Mouse (Mus musculus) retina, embryonic 14.5 days (tissue): ENCODE measurements around the gene Foxm1.

Source experiments
- DNase-seq: peaks from one replicate; pipeline ENCODE4 v3.0.0-alpha.2; 2015; ENCODE audit warnings: low spot score

The Foxm1 gene

DNA sequence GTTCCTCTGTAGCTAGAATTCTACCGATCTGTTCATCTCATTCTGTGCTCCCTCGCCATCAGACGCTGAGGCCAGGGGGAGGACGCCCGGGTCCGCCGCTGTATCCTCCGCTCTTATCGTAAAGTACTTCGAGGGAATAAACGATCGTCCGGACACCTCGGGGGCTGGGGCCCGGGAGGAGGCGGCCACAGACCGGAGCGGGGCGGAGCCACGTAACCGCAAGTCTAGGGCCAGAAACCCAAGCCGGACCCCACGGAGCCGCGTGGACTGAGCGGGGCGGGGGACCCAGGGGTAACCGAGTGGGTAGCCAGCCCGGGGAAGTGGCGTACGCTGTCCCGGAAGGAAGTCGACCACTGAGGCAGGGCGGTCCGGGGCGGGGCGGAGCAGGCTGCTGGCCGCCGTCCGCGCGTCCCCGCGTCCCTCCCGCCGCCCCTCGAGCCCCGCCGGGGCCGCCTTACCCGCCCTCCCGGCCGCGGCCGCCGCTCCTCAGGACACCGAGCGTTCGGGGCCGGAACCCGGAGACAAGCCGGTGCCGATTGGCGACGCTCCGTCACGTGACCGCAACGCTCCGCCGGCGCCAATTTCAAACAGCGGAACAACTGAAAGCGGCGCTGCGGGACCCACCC lies at the start of gene Foxm1, which contains the start of gene Rhno1:
Gene Foxm1 (plus strand): TSS at position 587 of the 626 bp plus-strand sequence.
Gene Rhno1 (minus strand): TSS at position 531 of the 626 bp plus-strand sequence.
- peak; percentile 88 for DNase-seq

DNA sequence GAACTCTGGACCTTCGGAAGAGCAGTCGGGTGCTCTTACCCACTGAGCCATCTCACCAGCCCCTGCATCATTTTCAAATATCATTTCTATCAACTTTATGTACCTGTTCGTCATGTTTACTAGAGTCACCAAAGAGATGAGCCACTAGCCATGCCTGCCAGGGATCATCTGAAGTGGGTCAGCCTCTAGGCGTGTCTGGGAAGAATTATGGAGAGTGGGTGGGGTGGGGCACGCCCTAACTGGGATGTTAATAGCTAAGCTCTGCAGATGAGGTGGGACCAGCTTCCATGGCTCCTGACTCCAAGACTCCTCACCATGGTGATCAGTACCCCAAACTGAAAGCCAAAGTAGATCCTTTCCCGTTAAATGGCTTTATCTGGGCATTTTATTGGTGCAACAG lies 48.0 kb upstream of the Foxm1 start:
- no peak for DNase-seq

DNA sequence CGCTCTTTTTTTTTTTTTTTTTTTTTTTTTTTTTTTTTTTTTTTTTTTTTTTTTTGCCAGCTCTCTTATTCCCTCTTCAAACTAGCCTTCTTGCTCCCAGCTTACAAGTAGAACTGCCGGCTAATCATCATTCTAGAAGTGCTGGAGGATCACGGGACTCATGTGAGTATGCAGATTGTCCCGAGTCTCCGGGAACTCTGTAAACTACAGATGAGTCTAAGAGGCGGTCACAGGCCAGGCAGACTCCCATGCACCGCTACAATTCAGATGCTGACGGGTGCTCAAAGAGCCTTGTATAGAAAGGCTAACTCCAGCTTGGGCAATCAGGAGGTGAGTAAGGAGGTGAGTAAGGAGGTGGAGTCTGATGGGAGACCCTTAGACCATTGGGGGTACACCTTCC lies 47.2 kb upstream of the Foxm1 start:
- no peak for DNase-seq

DNA sequence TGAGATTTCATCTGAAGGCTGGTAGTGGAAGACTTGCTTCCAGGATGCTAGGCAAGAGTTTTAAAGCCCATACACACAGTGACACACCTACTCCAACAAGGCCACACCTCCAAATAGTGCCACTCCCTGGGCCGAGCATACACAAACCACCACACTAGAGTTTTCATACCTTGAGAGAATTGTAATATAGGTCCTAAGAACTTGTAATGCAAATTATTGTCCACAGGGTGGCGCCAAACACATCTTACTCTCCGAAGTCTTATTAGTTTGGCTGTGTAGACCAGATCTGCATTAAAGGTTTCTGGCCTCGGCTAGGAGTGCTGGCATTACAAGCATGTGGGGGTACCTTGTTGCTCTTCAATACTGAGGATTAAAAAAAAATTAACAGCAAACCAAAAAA lies 44.5 kb upstream of the Foxm1 start:
- DNase-seq: peak; percentile 92

DNA sequence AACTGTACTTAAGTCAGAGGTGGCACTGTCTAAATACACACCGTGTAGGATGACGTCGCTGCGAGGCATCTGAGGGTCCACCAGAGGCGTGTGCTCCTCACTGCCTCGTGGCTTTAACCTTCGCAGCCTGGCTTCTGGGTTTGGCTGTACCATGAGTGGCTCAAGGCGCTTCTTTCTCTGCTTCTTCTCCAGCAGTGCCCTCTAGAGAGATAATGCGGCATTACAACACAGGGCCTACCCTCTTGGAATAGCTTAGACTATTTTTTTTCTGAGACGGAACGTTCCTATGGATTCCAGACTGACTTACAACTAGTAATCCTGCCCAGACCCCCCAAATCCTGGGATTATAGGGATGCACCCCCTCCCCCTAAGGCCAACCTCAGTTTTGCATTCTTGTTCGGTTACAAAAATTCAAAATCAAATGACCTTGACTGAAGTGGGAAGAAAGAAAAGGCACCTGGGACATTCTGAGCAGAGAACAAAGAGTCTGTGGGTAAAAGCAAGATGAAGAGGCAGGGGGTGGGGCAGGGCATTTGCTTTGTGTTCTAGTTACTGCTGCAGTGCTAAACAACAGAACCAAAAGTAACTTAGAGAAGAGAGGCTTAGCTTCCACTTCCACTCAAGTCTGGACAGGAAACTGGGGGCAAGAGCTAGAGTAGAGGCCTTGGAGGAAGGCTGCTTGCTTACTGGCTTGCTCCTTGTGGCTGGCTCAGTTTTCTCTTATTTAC lies 28.2 kb upstream of the Foxm1 start:
- DNase-seq: peak; percentile 87

DNA sequence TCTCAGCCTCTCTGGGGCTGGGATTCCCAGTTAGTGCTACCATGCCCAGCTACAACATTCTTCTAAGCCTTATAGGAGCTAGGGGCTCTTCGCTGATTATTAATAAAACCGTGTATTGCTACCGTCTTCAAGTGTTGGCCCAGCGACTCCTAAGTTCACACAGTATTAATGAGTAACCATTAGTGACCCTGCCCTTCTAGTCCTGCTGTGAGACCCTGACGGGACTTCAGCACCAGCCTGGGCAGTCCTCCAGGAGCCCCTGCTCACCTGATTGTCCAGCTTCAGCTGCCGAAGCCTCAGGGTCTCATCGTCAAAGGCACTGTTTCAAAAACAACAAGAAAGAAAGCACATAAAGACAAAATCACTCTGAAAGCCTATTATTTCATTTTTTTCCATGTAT lies 25.3 kb upstream of the Foxm1 start:
- DNase-seq: no peak

DNA sequence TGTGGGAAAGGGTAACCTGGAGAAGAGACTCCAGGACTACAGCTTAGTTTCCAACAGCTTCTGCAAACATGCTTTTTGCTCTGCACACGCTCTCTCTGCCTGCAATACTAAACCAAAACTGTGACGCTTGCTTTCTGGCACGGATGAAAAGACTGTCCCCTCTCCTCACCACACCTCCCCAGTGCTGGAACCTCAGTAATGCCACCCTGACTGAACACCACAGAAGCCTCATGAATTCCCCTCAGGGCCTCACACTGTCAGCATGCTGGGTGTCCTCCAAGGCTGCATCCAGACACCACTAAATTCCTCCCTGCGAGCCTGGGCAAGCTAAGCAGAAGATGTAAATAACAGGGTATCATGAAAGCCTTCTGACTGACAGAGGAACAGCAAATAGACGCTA lies 23.9 kb upstream of the Foxm1 start:
- DNase-seq: no peak

DNA sequence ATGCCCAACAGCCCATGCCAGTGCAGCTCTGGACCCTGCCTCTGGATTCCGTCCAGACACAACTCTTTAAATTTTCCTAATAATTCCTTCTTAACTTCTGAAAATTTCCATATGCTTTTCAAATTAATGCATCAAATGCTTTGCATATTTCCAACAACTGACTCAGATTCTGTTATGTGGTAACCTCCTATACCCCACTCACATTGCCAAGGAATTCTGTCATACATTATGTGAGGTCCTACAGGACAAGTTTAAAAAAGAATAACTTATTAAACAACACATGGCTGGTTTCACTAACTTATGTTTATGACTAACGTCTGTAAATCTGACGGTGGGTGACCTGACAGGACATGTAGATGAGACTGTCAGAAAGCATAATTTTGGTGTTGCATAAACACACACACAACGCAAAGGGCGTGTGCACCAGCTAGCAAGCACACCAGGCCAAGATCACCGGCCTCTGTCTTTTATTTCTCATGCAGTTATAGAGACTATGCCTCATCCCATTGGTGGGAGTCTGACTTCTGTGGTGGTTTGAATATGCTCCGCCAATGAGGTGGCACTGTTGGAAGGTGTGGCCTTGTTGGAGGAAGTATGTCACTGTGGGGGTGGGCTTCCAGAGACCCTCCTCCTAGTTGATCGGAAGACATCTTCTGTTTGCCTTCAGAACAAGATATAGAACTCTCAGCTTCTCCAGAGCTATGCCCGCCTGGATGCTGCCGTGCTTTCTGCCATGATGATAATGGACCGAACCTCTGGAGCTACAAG lies 20.6 kb upstream of the Foxm1 start:
- no peak for DNase-seq

DNA sequence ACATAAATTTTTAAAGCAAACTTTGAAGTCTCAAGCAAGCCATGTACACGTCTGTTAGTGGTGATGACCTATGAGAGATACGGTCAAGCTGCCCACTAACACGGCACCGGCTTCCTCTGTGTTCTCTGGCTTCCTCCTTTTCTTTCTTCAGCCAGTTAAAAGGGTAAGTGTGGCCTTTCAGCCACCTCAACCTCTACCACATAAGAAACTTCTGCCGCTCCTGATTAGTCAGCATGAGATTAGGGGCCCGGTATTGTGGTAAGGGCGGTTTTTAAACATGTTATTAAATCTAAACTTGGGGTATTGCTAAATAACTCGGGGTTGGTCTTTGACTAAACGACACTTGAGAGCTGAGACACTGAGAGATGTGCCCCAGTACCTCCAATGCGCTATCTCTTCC lies 17.1 kb upstream of the Foxm1 start:
- DNase-seq: no peak

DNA sequence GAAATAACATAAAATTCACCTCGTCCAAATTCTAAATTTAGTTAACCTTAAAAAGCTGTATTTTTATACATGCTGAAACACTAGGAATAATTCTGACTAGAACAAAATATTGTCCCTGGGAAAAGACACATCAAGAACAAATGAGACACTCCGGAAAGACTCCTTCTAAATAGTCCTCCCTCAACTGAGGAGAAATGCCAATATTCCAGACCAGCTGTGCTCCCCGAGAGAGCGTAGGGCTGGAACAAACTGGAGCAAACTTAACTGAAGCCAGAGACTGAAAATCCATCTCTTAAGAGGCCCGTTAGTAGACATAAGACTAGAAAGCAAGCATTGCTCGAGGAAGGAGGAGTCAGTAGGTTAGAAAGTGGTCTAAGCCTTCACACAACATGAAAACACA lies 16.0 kb upstream of the Foxm1 start:
- no peak for DNase-seq

DNA sequence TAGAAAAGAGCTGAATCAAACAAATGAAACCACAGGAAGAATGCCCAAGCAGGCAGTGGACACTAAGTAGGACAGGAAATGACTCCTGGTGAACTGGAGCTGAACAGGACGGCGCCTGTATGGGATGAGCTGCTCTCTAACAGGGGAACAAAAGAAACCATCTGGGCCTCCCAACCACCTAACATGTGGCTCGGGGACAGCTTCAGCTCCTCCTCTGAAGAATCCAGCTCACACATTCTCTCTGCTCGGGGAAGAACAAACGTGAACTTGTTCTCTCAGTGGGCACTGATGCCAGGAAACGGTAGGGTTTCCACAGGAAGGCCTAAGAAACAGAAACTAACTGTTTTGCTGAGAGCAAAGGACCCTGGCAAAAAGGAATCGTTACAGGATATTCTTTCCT lies 13.1 kb upstream of the Foxm1 start:
- DNase-seq: peak; percentile 75

DNA sequence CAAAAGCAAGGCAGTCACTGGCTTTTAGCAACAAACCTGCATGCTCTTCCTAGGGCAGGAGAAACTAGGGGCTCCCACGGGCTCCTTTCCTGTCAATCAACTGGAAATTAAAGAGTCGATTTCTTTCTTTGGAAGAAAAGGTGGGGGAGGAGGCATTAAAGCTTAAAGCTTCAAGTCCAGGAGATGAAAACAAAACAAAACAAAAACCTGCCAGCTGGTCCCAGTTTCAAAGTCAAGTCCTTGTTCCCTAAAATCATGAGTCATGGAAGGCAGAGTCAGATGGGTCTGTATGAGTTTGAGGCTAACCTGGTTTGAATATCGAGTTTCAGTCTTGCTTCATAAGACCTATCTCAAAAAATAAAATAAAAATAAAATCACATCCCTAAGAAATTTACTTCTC lies 8.6 kb upstream of the Foxm1 start:
- DNase-seq: no peak

DNA sequence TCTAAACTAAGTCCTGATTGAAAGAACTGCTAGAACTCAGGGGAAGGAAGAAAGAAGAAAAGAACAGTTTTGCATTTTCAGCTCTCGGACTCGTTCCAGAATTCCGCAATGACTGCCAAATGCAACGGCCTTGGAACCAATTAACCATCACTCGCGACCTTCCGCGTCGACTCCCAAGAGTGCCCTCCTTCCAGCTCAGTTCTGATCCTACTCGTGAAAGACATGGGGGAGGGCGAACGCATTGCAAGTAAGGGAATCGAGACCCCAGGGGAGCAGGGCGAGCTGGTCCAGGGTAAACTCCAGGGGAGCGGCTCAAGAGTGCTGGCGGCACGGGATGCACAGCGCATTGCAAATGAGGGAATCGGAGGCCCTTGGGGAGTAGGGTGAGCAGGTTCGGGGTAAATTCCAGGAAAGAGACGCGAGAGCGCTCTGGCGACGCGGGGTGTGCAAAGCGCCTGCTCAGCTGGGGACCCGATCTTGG lies 7.5 kb upstream of the Foxm1 start:
- no peak for DNase-seq

DNA sequence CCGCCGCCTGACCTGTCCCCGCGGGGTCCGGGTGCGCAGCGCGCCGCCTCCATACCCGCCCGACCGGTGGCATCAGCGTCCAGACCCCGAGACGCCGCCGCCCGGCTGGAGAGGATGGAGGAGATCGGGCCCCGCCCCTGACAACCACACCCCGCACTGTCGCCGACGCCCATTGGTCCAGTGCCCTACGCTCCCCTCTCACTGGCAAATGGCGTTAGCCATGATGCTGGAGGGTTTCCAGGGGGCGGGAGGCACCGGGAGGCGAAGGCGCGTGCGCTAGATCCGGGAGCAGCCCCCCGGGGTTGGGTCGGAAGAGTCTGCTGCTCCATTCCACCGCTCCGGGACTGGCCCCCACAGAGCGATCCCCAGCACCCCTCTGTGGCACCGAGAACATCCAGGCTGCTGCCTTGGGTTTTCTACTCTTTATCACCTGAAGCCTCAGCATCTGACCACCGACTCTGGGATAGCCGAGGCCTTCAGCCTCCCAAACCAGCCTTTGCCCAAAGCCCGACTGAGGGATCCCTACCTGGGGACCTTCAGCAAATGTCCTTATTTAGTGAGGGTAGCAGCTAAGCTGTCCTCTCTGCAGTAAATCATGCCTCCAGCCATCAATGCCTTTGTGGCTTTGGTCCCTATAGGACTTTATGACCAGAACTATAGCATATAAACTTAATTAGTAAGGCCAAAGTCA lies 6.9 kb upstream of the Foxm1 start, which contains the start of gene Tulp3:
Gene Tulp3 (minus strand): TSS at position 126 of the 691 bp plus-strand sequence.
- peak; percentile 97 for DNase-seq

DNA sequence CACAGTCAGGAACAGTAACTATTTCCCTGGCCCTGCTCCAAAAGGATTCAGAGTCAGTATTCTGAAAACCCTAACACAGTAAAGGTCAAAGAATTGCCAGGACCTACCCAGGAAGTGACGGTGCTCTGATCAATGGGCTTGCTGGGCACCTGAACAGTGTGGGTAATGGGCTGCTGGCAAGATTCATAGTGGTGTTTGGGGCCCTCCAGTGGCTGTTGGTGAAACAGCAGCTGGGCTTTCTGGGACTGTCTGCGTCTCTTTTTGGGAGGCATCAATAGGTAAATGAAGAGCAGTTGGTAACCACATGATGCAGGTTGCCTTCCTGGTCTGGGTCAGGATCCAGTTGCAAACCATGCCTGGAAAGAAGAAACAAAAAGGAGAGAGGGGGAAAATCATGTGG lies 3.8 kb upstream of the Foxm1 start:
- DNase-seq: peak; percentile 87

DNA sequence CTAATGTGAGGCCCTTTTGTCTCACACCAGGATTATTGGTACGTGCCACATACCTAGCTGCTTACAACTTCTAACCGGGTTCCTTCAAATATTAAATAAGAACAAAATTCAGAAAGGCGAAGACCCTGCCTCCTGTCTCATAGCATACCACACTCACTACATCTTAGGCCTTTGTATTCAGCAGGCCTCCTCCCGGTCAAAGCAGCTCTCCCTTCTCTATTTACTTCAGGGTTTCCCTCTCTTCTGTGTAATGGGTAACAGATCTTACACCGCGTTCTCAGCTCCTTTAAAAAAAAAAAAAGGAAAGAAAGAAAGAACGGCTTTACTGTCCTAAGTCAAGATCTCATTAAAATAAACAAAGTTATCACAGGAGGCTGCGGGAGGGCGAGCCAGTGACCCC lies 866 bp upstream of the Foxm1 start:
- DNase-seq: peak; percentile 16

DNA sequence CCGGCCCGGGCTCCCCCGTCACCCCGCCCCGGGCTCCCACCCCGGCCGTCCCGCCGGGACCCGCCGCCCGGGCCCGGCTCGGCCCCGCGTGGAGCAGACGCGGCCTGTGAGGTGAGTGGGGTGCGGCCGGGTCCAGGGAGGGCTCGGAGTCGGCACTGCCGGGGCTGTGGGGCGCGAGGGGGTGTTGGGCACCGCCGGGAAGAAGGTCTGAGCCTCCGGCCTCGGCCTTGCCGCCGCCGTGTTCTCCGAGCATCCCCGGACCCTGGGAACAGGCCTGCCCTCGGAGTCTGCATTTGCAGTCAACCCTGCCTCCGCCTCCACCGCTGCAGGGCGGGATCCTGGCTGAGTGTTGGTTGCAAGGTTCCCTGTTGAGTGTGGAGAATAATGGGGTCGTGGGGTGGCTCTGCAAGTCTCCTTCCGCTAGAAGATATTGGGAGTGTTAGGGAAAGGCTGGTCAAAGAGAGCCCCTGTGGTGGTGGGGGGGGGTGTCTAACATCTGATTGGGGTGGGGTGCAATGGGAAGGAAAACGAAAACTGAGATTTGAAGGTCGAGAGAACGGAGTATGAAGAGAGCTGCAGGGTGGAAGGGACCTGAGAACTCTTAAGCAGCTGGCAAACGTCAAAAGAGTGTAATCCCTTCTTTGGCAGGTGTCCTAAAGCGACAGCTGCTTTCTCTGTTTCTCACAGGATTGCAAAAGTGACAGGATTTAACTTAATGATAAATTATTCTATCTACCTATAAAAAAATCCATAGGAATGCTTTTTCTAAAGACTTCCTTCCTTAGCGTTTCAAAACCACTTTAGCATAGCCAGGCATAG lies 449 bp downstream of the Foxm1 start:
- peak; percentile 53 for DNase-seq

DNA sequence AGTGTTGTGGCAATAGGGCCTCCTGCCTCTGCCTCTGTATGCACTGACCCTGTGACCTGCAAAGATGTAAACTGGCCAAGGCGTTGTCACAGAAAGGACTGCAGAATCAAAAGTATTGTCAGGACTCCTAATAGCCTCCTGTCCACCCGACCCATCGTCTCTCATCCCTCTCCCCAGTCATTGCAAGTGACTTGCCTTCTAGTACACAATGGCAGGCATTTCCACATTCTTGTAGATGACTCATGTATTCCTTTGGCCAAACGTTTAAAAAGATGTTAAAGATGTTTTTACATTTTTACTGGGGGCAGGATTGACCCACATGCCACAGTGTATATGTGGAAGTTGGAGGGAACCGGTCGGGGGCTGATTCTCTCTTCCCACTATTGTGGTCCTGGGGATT lies 2.0 kb downstream of the Foxm1 start:
- DNase-seq: no peak

DNA sequence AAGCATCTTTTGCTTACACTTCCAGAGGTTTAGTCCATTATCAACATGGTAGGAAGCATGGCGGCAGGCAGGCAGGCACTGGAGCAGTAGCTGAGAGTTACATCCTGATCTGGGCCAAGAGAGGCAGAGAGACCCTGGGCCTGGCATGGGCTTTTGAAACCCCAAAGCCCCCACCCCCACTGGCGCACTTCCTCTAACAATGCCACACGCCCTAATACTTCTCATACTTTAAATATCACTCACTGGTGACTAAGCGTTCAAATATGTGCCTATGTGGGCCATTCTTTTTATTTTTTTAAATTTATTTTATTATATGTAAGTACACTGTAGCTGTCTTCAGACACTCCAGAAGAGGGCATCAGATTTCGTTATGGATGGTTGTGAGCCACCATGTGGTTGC lies 3.7 kb downstream of the Foxm1 start:
- DNase-seq: no peak

DNA sequence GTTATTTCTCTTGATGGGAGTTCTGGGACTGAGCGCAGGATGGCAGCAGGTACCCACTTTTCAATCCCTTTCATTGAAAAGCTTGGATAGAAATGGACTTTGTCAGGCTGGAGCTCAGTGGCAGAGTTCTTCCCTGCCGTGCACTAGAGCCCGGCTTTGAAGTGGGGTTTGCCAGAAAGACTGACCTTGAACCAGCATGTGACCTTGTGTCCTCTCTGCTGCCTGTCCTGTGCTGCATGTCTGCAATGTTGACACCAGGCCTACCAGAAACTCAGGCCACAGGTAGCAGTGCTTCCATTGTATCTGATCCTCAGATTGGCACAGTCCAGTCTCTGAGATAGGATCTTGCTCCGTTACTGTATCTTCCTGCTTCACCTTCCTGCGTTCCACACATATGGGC lies 7.3 kb downstream of the Foxm1 start:
- no peak for DNase-seq

DNA sequence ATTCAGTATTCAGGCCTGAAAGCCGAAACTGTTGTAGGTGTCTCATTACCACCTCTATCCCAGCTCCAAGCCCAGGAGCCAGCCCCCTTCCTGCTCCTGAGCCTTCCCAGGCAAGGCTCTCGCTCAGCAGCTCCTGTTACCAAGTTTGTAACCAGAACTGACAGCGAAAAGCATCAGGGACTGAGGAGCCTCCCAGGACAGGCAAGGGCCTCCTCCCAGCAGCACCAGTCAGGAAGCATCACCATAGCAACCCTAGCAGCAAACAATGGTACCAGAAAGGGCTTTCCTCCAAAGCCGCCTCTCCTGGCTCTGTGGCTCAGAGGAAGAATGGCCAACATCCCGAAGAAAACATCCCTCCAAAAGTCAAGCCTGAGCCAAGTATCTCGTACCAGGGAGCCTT lies 12.4 kb downstream of the Foxm1 start, which contains the start of the genes Tex52 and Gm44596:
Gene Tex52 (plus strand): TSS at position 265 of the 400 bp plus-strand sequence.
Gene Gm44596 (plus strand): TSS at position 312 of the 400 bp plus-strand sequence.
- DNase-seq: peak; percentile 67
